Mouse (Mus musculus): ENCODE results near the gene Acss2.

- TF ChIP-seq MYOG (IDR thresholded peaks at IDR 0.05; ENCODE audit: control insufficient read depth, extremely low read depth, insufficient read length) (no peak), CTCF (IDR thresholded peaks at IDR 0.05; ENCODE audit: control insufficient read depth, insufficient read depth, insufficient read length) (no peak), CEBPB (IDR thresholded peaks at IDR 0.05; ENCODE audit: low read depth) (no peak)
These were observed 4.2 kb upstream of the Acss2 start for GRCm38 (mm10) chr2:155513543-155513942.
